Mouse (Mus musculus): Measurements from ENCODE around the gene Dctn2.
A peak's percentile ranks its signal among the peaks of the same experiment; 100 is the strongest.

The Dctn2 gene

GRCm38 (mm10) chr10:127263631-127264030, 2.5 kb upstream of the Dctn2 start:
- DNase-seq (ENCODE audit: low spot score in 2 of 2) = no peak

DNA sequence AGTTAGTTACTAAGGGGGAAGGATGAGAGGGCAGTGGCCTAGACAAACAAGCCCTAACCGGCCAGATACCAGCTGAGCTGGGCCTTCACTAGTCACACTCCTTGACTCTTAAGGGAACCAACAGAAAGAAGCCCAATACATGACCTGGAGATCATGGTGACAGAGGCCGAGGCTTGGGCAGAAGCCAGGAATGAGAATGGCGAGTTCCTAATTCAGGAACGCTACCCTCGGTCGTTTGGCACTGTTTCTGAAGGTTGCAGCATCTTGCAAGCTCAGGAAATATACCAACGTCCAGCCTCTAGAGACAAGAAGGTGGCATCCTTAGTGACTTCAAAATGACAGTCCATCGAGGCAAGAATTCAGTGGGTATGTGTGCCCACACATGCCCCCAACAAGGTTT, 1.8 kb upstream of the Dctn2 start:
- DNase-seq (ENCODE audit: low spot score in 2 of 2) = no peak

DNA sequence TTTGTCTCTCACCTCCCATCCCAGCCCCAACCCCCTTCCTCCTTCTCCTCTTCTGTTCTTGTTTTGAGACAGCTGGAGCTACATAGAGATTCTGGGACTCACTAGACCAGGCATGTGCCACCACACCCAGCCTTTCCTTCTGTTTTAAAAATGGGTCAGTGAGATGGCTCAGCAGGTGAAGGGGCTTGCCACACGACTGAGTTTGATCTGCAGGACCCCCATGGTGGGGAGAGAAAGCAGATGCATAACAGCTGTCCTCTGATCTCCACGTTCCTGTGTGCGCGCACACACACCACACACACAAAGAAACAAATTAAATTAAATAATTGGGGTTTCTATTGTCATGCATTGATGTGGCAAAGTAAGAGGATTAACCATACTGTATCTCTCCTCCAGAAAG, 1.2 kb upstream of the Dctn2 start:
- no peak for DNase-seq (ENCODE audit: low spot score in 2 of 2)

DNA sequence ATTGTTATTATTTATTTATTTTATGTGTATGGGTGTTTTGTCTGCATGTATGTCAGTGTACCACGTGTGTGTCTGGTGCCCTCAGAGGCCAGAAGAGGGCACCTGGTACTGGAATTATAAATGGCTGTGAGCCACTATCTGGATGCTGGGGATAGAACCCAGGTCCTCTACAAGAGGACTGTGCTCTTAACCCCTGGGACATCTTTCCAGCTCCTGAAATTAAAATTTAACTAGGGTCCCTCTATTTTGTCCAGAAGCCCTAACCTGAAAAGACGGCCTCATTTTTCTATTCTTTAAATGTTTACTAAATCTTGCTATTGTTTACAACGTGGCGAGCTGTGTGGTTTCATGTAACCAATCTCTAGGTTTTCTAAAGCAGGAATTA, 449 bp upstream of the Dctn2 start:
- DNase-seq (ENCODE audit: low spot score in 2 of 2) = no peak

DNA sequence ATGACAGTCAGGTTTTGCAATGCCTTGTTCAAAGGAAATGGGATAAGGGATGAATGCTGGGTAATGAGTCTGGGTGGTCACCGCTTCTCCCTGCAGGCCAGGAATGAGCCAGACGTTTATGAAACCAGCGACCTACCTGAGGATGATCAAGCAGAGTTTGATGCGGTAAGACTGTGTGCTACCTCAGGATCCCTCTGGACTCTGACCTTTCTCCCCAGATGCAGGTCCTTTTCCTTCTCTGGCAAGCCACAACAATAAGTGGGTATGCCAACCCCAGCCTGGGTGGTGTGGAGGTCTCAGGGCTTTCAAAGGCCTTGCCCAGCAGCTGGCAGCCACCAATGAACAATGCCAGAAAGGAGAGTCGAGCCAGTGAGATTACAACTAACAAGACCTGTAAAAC, 1.1 kb downstream of the Dctn2 start:
- no peak for DNase-seq (ENCODE audit: low spot score in 2 of 2)

DNA sequence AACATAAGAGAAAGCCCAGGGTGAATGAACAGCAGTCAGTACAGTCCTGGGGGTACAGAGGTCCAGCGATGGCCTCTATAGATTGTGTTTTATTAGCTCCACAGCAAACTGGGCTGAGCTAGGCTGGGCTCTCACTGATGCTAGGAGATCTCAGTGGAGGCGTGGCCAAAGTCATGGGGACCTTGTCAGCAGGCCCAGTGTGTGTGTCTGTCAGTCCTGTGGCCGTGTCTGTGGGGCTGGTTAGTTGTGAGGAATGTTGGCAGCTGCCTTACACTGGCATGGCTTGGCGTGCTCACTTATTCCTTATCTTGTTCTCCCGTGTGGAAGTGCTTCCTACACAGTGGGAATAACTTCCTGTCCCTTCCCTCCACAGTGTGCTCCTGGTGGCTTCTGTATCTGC, 2.2 kb downstream of the Dctn2 start:
- no peak for DNase-seq (ENCODE audit: low spot score in 2 of 2)

DNA sequence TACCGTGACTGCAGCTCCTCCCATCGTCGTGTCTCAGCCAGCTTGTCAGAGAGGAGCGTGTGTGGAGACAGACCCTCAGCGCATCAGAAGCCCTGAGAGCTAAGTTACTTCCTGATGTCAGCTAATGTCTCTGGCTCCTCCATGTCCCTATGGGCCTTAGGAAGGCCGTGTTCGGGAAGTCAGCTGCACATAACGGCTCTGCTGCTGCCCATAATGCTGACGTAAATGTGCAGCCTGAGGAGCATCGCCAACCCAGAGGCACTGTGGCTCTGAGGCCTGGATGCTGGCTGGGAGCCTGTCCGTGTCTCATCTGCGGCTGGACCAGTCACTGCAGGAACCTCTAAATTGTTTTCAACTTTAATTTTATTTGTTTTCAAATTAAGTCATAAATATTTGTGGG, 2.9 kb downstream of the Dctn2 start:
- no peak for DNase-seq (ENCODE audit: low spot score in 2 of 2)

GRCm38 (mm10) chr10:127269884-127270283, 3.7 kb downstream of the Dctn2 start:
- no peak for DNase-seq (ENCODE audit: low spot score in 2 of 2)

DNA sequence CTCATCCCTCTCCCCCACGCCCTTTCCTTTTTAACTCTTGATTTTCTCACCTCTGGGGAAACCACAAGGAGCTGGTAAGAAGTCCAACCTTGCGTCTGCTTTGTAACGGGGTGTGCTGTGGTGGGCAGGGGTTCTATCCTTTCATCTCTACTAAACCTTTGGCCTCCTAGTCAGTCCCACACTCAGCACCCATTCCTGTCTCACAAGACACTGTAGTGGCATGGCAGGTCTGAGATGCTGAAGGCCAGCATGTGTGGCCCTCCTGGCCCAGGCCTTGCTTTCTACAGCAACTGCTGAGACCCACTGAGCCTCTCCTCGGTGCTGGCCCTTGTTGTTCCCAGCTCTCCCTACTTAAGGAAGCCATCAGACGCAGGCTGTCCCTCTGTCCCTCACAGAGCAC, 6.2 kb downstream of the Dctn2 start:
- DNase-seq (ENCODE audit: low spot score in 2 of 2) = no peak

GRCm38 (mm10) chr10:127274261-127275022, 8.3 kb downstream of the Dctn2 start:
- no peak for DNase-seq (ENCODE audit: low spot score in 2 of 2)

DNA sequence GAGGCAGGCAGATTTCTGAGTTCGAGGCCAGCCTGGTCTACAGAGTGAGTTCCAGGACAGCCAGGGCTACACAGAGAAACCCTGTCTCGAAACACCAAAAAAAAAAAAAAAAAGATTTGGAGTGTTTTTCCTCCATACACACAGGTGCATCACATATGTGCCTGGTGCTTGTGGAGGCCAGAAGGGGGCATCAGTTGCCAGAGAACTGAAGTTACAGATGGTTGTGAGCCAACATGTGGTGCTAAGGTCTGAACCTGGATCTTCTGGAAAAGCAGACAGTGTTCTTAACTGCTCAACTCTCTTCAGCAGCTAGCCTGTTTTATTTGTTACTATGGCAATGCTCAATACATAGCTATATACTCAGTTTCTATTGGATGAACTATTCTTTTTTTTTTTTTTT, 13.6 kb downstream of the Dctn2 start:
- no peak for DNase-seq (ENCODE audit: low spot score in 2 of 2)

DNA sequence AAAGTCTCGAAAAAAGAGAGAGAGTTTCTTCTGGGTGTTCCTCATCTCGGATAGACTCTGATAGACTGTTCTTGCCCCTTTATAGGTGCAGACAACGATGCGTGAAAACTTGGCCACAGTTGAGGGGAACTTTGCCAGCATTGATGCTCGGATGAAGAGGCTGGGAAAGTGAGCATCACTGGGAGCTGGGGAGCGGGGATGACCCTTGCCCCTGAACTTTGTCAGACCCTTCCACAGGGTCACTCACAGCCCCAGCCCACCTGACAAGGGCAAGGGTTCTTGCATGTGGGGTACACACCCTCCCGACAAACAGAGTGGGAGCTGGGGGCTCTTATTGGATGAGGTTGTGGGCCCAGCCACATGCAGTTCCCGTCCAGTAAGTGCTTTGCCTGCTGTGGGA, 15.1 kb downstream of the Dctn2 start:
- DNase-seq (ENCODE audit: low spot score in 2 of 2) = no peak

DNA sequence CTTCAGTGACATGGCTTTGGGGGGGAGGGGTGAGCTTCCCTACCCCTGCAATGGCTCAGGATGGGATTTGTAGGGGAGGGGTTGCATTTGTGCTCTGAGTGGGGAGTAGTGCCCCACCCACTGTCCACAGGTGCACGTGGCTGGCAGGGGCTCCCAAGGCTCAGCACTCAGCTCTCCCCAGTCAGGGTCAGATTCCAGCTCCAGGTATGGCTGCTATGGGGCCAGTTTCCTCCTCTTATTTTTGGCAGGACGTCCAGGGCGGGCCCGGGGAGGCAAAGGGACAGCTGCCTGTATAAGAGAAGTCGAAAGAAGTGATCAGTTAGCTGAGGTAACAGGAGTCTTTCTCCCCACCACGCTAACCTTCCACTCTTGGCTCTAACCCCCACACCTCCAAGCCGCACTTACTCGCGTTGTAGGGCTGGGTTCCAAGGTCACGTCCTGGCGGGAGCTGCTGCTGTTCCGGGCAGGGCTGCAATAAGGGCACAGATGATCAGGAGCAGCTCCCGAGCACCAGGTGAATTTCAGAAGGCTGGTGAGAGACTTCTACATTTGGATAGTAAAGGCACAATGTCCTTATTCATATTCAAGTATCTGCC, 16.6 kb downstream of the Dctn2 start:
- no peak for DNase-seq (ENCODE audit: low spot score in 2 of 2)

GRCm38 (mm10) chr10:127284105-127284622, 18.0 kb downstream of the Dctn2 start:
- DNase-seq (ENCODE audit: low spot score in 2 of 2) = no peak

GRCm38 (mm10) chr10:127284724-127285500, 18.7 kb downstream of the Dctn2 start:
- DNase-seq (ENCODE audit: low spot score in 2 of 2) = no peak

DNA sequence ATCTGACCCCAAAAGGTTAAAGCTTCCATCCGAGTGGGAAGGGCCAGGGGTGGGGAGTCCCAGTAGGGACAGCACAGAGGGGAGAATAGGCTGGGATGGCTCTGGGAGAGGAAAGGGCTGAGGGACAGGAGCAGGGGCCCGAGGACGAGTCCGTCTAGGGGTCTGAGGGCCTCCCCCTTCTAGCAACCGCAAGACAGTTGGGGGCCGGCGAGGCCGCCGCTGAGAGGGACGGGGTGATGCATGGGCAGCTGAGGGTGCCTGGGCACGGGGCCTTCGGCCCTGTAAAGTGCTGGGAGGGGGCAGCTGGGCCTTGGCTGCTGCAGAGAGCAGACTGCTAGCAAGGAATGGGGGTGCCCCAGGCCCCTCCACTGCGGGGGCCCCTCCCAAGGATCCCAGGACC, 19.5 kb downstream of the Dctn2 start:
- no peak for DNase-seq (ENCODE audit: low spot score in 2 of 2)

GRCm38 (mm10) chr10:127286194-127286593, 20.0 kb downstream of the Dctn2 start:
- no peak for DNase-seq (ENCODE audit: low spot score in 2 of 2)

DNA sequence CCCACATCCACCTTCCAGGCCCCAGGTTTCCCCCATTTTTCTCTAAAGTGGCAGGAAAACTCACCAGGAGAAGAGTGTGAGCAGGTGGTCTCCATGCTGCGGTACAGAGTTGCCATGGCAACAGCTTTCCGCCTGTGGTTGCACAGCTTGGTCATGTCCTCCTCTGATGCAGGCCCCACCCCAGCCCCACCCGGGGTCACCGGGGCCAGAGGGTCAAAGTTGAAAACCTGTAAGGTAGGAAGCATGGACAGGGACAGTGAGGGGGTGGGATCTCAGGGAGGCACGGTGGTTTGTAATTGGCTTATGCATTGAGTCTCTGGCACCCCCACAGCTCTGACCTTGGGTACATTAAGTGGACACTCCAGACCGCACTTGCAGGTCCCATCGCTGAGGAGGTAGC, 20.6 kb downstream of the Dctn2 start:
- no peak for DNase-seq (ENCODE audit: low spot score in 2 of 2)

DNA sequence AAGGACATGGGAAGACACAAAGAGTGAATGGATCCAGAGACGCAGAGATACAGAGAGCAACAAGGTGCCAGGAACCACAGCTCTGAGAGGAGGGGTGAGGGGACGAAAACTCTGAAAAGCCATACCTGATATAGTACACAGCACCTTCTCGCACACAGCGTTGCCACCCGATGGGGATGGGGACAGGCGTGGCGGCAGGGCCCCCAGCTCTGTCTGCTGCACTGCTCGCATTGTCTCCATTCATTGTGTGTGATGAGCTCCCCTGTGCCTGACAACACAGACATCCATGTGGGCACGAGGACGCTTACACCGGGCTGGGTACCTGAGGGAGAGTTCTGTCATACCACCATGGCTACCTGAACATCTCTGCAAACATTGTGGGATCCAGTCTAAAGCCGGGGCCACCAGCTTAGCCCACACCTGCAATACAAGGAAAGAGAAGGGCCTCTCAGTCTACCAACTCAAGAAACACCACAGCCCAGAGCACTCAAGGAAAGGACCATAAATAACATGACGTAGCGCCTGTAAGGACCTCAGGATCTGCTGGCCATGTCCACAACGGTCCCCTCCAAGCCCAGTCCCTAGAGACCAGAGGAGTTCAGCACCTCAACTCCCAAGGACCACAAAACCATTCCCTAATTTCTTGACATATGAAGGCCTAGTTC, 21.2 kb downstream of the Dctn2 start:
- DNase-seq (ENCODE audit: low spot score in 2 of 2) = no peak

DNA sequence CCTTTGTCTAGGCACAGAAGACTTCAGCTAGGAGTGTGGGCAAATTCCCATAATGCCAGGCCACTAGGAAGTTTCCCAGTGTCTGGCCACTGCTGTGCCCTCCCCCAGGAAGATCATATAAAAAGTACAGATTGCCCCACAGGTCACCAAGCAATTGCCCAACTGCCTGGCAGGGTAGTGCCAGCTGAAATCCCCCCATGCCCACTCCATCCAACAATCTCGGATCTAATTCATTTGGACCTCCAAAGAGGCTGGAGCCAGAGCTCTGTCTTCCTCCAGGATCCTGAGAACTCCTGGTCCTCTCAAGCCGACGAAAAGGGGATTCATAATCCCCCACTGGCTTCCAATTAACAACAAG, 21.7 kb downstream of the Dctn2 start:
- DNase-seq (ENCODE audit: low spot score in 2 of 2) = no peak

DNA sequence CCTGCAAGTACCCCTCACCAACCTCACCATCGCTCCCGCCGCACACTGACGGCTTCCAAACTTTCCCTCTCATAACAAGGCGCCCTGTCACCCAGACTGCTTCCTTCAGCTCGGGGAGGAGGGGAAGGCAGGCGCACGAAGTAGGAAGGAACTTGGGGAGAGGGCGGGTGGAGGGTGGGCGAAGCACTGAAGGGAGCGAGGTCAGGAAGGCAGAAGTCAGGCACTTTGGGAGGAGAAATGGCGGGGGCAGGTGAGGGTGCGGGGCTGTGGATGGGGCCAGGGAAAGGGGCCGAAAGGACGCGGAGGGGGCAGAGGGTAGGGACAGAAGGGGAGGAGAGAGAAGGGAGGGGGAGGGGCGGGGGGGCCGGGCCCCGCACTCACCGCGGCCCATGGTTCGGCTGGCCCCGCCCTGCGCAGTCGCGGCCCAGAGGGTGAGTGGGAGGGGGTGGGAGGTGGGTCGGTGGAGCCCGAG, 22.2 kb downstream of the Dctn2 start:
- peak in 1 of 2 experiments; percentile 37 for DNase-seq (ENCODE audit: low spot score in 2 of 2)
